Mouse (Mus musculus): ENCODE measurements around the gene Gucy2e. TPM values are rescaled to one million over a fixed set of nuclear protein-coding genes. Genes with fewer than 3 reads are reported as not detected.
A peak's percentile ranks its signal among the peaks of the same experiment; 100 is the strongest.

Gucy2e gene
- polyA plus RNA-seq, 1 experiment from 2014 or later = 0.05 TPM

DNA sequence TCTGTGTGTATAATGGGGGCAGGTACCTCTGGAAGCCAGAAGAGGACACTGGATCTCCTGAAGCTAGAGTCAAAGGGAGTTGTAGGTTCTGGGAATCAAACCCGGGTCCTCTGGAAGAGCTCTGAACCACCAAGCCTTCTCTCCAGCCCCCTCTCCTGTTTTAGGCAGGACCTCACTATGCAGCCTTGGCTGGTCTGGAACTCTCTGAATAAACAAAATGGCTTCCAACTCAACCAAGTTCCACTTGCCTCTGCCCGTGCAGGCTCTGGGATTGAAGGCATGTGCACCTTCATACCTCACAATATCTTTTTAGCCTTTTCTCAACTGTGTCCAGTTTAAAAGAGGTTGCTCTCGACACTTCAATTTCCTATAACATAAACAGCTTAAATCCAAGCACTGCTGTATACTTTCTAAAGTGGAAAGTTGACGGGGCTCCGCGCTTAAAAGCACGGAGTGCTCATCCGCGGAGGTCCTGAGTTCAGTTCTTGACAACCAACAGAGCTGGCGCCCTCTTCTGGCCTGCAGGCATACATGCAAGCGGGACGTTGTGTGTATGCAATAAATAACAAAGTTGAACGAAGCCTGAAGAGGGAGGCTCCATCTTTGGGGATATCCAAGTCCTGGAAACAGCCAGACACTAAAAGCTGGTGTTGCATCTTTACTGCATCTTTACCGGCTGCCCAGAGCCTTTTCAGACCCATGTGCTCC is 14.5 kb upstream of the Gucy2e start:
- DNase-seq (ENCODE audit: low spot score) (no peak), ATAC-seq (replicated peaks; ENCODE audit: low FRiP score) (no peak)
- Histone ChIP-seq H3K4me2 (no peak overlapping the region), H3K27me3 (replicated peaks; ENCODE audit: control insufficient read depth, insufficient read depth, low read length) (no peaks in the 10 kb centered on the region), H3K4me1 (replicated peaks; ENCODE audit: control insufficient read depth, insufficient read depth, low read length) (no peaks in the 10 kb centered on the region), H3K27ac (ENCODE audit: low read depth, low read length) (no peak overlapping the region), H3K4me3 (ENCODE audit: low read depth, low read length) (no peak overlapping the region), H3K9me3 (ENCODE audit: control insufficient read depth, low read length) (no peaks in the 10 kb centered on the region), H3K9ac (ENCODE audit: low read depth, low read length) (no peak overlapping the region), H3K36me3 (ENCODE audit: control insufficient read depth, insufficient read depth, low read length) (no peaks in the 10 kb centered on the region)
- WGBS = 50% methylated on average over 14 of the region's 14 CpGs

DNA sequence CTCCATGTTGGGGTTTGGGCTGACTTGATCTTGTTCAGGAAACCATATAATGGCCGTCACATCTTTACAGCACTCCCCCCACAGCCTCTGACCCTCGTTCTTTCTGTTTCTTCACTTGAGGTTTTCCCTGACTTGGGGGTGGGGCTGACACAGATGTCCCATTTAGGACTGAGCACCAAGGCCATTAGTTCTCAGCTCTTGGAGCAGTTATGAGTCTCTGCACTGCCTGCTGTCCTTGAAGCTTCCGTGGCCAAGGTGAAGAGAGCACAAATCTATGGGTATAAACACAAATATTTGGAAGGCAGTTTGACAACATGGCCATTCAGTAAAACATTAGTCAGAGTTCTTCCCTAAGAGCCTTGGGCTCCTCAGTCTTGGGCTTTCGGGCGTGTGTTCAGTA is 13.3 kb upstream of the Gucy2e start:
- H3K9ac ChIP-seq (ENCODE audit: low read depth, low read length) = no peak overlapping the region
- ATAC-seq (replicated peaks; ENCODE audit: low FRiP score) (no peak), DNase-seq (ENCODE audit: low spot score) (no peak)
- H3K36me3 ChIP-seq (ENCODE audit: control insufficient read depth, insufficient read depth, low read length) = no peaks in the 10 kb centered on the region
- no peak overlapping the region for H3K4me2 ChIP-seq
- no peaks in the 10 kb centered on the region; the same call in 1 of the 2 replicates for H3K4me1 ChIP-seq (replicated peaks; ENCODE audit: control insufficient read depth, insufficient read depth, low read length)
- no peak overlapping the region for H3K27ac ChIP-seq (ENCODE audit: low read depth, low read length)
- H3K4me3 ChIP-seq (ENCODE audit: low read depth, low read length) = no peak overlapping the region
- no peaks in the 10 kb centered on the region for H3K9me3 ChIP-seq (ENCODE audit: control insufficient read depth, low read length)
- WGBS = 71% methylated on average over 5 of the region's 5 CpGs
- H3K27me3 ChIP-seq (replicated peaks; ENCODE audit: control insufficient read depth, insufficient read depth, low read length) = no peaks in the 10 kb centered on the region

DNA sequence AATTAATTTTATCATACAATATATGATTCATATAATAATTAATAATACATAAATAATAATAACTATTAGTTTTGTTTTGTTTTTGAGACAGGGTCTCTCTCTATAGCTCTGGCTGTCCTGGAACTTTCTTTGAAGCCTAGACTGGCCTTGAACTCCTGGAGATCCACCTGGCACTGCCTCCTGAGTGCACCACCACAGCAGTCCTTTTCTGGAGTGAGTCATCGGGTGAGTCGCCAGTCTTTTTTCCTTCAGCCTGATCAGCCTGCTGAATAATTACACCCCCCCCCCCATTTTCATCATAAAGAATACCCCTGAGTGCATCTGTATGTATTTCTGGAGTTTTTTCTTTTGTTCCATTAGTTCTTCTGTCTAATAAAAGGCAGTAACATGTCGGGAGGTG is 12.3 kb upstream of the Gucy2e start:
- H3K4me1 ChIP-seq (replicated peaks; ENCODE audit: control insufficient read depth, insufficient read depth, low read length) = no peaks in the 10 kb centered on the region; the same call in 1 of the 2 replicates
- ATAC-seq (replicated peaks; ENCODE audit: low FRiP score) = no peak
- H3K4me3 ChIP-seq (ENCODE audit: low read depth, low read length) = no peak overlapping the region
- no peaks in the 10 kb centered on the region for H3K36me3 ChIP-seq (ENCODE audit: control insufficient read depth, insufficient read depth, low read length)
- H3K9me3 ChIP-seq (ENCODE audit: control insufficient read depth, low read length) = no peaks in the 10 kb centered on the region
- DNase-seq (ENCODE audit: low spot score) = no peak
- H3K27me3 ChIP-seq (replicated peaks; ENCODE audit: control insufficient read depth, insufficient read depth, low read length) = no peaks in the 10 kb centered on the region
- 82% methylated on average over 3 of the region's 3 CpGs for WGBS
- H3K9ac ChIP-seq (ENCODE audit: low read depth, low read length) = no peak overlapping the region
- no peak overlapping the region for H3K27ac ChIP-seq (ENCODE audit: low read depth, low read length)
- no peak overlapping the region for H3K4me2 ChIP-seq

DNA sequence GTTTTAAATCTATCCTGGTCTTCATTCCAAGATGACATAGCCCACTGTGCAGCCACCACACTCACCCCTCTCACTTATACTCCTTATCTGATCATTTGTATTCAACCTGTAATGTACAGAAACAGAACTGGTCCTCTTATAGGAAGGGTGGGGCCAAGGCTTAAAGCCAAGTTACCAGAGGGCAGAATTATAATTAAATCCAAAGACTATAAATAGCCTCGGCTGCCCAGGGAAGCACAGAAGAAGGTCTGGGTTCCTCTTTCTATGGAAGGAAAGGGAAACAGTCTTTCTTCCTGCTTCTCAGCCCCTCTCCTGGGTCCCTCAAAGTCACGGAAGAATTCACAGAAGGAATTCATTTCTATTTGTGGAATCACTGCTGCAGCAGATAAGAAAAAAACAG is 8.8 kb upstream of the Gucy2e start:
- H3K9me3 ChIP-seq (ENCODE audit: control insufficient read depth, low read length) = no peaks in the 10 kb centered on the region
- H3K9ac ChIP-seq (ENCODE audit: low read depth, low read length) = no peak overlapping the region
- no peaks in the 10 kb centered on the region; the same call in 1 of the 2 replicates for H3K4me1 ChIP-seq (replicated peaks; ENCODE audit: control insufficient read depth, insufficient read depth, low read length)
- no peak overlapping the region for H3K4me2 ChIP-seq
- 0 out of 2 replicates have a peak, but pooled peaks cover under 1% of the 10 kb centered on the region for H3K27me3 ChIP-seq (replicated peaks; ENCODE audit: control insufficient read depth, insufficient read depth, low read length)
- H3K36me3 ChIP-seq (ENCODE audit: control insufficient read depth, insufficient read depth, low read length) = no peaks in the 10 kb centered on the region
- 25% methylated on average over 2 of the region's 2 CpGs for WGBS
- no peak for DNase-seq (ENCODE audit: low spot score)
- H3K4me3 ChIP-seq (ENCODE audit: low read depth, low read length) = no peak overlapping the region
- ATAC-seq (replicated peaks; ENCODE audit: low FRiP score) = no peak
- H3K27ac ChIP-seq (ENCODE audit: low read depth, low read length) = no peak overlapping the region

DNA sequence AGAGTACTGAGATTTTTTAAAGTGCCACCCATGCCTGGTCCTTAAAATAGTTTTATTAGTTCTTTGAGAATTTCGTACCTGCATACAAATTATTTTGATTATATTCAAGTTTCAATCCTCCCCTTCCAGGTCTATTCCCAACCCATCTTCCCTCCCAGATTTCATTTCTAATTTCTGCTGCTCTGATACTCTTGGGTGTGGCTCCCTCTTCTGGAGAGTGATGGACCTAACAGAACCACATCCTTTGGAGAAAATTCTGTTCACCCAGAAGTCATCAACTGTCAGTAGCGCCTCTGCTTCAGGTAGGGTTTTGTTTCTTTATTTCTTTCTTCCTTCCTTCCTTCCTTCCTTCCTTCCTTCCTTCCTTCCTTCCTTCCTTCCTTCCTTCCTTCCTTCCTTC is 8.1 kb upstream of the Gucy2e start:
- WGBS = 16% methylated on average over 2 of the region's 2 CpGs
- H3K9me3 ChIP-seq (ENCODE audit: control insufficient read depth, low read length) = no peaks in the 10 kb centered on the region
- DNase-seq (ENCODE audit: low spot score) (no peak), ATAC-seq (replicated peaks; ENCODE audit: low FRiP score) (no peak)
- H3K9ac ChIP-seq (ENCODE audit: low read depth, low read length) = no peak overlapping the region
- no peak overlapping the region for H3K4me3 ChIP-seq (ENCODE audit: low read depth, low read length)
- no peaks in the 10 kb centered on the region for H3K36me3 ChIP-seq (ENCODE audit: control insufficient read depth, insufficient read depth, low read length)
- H3K27me3 ChIP-seq (replicated peaks; ENCODE audit: control insufficient read depth, insufficient read depth, low read length) = 0 out of 2 replicates have a peak, but pooled peaks cover 2% of the 10 kb centered on the region
- H3K4me2 ChIP-seq = no peak overlapping the region
- H3K27ac ChIP-seq (ENCODE audit: low read depth, low read length) = no peak overlapping the region
- no peaks in the 10 kb centered on the region; the same call in 1 of the 2 replicates for H3K4me1 ChIP-seq (replicated peaks; ENCODE audit: control insufficient read depth, insufficient read depth, low read length)

DNA sequence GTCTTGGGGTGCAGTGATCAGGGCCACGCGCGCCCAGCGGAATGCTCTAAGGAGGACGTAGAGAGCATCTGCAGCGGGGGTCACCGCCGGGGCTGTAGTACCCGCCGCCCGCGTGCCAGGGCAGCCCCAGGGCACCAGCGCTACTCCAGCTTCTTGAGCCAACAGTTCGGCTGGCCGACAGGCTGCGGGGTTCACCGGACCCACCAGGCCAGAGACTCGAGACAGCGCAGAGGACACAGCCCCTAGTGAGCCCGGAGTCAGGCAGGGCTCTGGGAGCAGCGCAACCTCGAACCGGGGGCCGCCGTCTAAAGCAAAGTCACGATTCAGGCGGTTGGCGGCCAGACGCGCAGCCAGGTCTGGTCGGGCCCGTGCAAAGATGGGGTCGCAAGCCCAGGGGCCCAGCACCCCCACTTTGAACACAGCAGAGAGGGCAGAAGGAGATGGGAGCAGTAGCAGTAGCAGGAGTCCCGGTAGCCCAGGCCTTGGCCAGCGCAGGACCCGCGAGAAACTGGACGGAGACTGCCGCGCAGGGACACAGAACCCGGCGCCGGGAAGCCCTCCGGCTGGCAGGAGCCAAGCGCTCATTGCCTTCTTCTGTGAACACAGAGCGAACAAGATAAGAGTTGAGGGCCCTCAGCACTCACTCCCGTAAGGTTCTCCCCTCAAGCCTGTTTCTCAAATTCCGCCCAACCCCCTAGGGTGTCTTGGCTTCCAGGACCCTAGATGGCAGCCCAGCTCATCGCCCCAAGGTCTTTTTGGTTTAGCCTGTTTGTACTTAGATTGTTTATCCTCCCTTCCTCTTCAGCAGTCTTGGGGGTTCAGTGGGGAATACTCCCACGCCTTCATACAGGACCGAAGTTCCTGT is 543 bp downstream of the Gucy2e start:
- Histone ChIP-seq H3K4me1 (replicated peaks; ENCODE audit: control insufficient read depth, insufficient read depth, low read length) (peaks cover 16% of the 10 kb centered on the region), H3K4me3 (ENCODE audit: low read depth, low read length) (peak overlapping the region; percentile 49), H3K27ac (ENCODE audit: low read depth, low read length) (no peak overlapping the region), H3K9ac (ENCODE audit: low read depth, low read length) (no peak overlapping the region), H3K27me3 (replicated peaks; ENCODE audit: control insufficient read depth, insufficient read depth, low read length) (peaks cover 38% of the 10 kb centered on the region), H3K36me3 (ENCODE audit: control insufficient read depth, insufficient read depth, low read length) (no peaks in the 10 kb centered on the region), H3K4me2 (peak overlapping the region; percentile 89), H3K9me3 (ENCODE audit: control insufficient read depth, low read length) (no peaks in the 10 kb centered on the region)
- WGBS = 6% methylated on average over 51 of the region's 51 CpGs
- ATAC-seq (replicated peaks; ENCODE audit: low FRiP score) (no peak), DNase-seq (ENCODE audit: low spot score) (no peak)

DNA sequence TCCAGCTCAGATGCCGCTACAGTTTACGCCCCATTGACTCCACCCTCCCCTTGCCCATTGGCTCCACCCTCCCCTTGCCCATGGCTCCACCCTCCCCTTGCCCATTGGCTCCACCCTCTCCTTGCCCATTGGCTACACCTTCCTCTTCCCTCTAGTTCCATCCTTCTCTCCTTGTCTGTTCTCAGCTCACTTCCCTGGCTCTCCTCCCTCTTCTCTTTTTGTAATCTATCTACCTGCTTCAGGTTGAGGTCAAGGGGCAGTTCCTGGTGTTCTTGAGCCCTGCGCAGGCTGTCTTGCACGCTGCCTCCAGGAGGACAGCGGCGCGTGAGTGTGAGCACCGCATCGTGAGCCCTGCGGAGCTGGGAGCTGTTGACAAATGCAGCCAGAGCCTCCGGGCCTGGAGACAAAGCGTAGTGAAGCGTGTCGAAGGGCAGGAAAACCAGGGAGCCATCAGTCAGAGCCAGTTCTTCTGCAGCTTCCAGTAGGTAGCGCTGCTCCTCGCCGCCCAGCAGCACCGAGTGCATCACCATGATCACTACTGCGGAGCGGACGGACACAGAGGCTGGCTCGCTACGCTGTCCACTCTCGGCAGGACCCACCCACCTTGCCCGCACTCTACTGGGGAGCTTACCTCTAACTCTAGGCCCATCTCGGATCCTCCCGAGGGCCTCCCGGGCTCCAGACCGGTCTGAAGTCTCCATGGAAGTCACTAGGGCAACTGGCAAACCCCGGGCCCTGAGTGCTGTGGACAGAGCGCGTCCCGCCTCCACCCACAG is 1.4 kb downstream of the Gucy2e start:
- DNase-seq (ENCODE audit: low spot score) = peak; percentile 80
- H3K27me3 ChIP-seq (replicated peaks; ENCODE audit: control insufficient read depth, insufficient read depth, low read length) = peaks cover 36% of the 10 kb centered on the region
- H3K9me3 ChIP-seq (ENCODE audit: control insufficient read depth, low read length) = no peaks in the 10 kb centered on the region
- no peak overlapping the region for H3K9ac ChIP-seq (ENCODE audit: low read depth, low read length)
- H3K4me3 ChIP-seq (ENCODE audit: low read depth, low read length) = peak overlapping the region; percentile 49
- H3K27ac ChIP-seq (ENCODE audit: low read depth, low read length) = no peak overlapping the region
- peak overlapping the region; percentile 89 for H3K4me2 ChIP-seq
- no peaks in the 10 kb centered on the region for H3K36me3 ChIP-seq (ENCODE audit: control insufficient read depth, insufficient read depth, low read length)
- peaks cover 16% of the 10 kb centered on the region for H3K4me1 ChIP-seq (replicated peaks; ENCODE audit: control insufficient read depth, insufficient read depth, low read length)
- WGBS = 2% methylated on average over 33 of the region's 33 CpGs
- peak; percentile 88 for ATAC-seq (replicated peaks; ENCODE audit: low FRiP score)

DNA sequence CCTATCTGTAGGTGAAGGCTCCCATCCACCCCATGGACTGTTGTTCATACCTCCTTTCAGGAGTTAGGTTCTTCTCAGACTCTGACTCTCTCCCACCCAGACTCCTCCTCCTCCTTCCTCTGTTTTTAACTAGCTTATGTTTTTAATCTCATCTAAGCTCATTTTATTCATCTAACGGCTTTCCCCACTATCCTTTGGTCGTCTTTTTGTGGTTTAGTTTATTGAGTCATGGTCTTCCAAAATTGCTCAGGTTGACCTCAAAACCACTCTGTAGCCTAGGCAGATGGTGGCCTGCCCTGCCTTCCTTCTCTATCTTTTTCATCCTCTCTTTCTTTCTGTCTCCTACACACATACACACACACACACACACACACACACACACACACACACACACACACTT is 3.7 kb downstream of the Gucy2e start:
- Histone ChIP-seq H3K4me2 (no peak overlapping the region), H3K9me3 (ENCODE audit: control insufficient read depth, low read length) (no peaks in the 10 kb centered on the region), H3K9ac (ENCODE audit: low read depth, low read length) (no peak overlapping the region), H3K27me3 (replicated peaks; ENCODE audit: control insufficient read depth, insufficient read depth, low read length) (peaks cover 36% of the 10 kb centered on the region), H3K4me1 (replicated peaks; ENCODE audit: control insufficient read depth, insufficient read depth, low read length) (peaks cover 16% of the 10 kb centered on the region), H3K4me3 (ENCODE audit: low read depth, low read length) (no peak overlapping the region), H3K27ac (ENCODE audit: low read depth, low read length) (no peak overlapping the region), H3K36me3 (ENCODE audit: control insufficient read depth, insufficient read depth, low read length) (no peaks in the 10 kb centered on the region)
- WGBS = 50% methylated on average over 2 of the region's 2 CpGs
- DNase-seq (ENCODE audit: low spot score) (no peak), ATAC-seq (replicated peaks; ENCODE audit: low FRiP score) (no peak)

Data from liver, embryonic 11.5 days (tissue).